Mouse (Mus musculus) heart, adult 8-10 months (tissue): ENCODE measurements at regions not wholly inside any gene's neighbourhood (a gene's known extent, or its start where the extent isn't known, plus 50 kb on each side); places are given as distances from the start of the nearest gene placed in this dataset. TPM values are rescaled to one million over a fixed set of nuclear protein-coding genes. Genes with fewer than 3 reads are reported as not detected.

Source experiments
- DNase-seq: peaks from one replicate; pipeline ENCODE4 v3.0.0; 2022; ENCODE audit warnings: low spot score
- microRNA-seq: library from miRNA; unstranded; fragments of <30 nt; microRNA quantifications from one replicate; pipeline ENCODE4 v1.2.0, GENCODE M21; 2022

DNA sequence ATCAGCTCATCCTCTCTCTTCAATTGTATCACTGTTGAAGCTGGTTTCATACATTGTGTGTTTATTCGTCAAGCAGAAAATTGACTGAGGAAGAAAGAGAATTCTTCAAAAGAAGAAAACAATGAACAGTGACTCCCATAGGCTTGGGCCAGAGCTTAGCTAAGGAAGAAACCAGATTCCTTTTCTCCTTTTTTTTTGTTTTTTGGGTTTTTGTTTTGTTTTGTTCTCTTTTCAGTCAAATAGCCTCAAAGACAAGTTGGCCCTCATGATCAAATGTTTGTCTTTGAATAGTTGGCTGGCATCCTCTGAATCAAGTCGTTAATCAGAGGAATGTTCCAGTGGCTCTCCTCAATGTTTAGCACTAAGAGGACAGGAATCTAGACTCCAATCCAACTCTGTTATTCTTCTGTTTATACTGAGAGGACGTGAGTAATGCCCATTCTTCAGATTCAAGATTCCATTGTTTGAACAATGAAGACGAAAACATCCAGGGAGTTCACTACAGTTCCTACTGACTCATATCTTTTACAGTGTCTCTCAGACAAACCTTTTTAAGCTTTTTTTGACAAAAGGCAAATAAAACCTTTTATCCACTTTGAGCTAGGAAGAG is 86.1 kb upstream of the Adgrl4 start:
- no peak for DNase-seq

- no peak for DNase-seq
These were observed 71.4 kb upstream of the Adgrl4 start for GRCm38 (mm10) chr3:151366302-151366701.

GRCm38 (mm10) chr3:151366707-151367306 is 70.9 kb upstream of the Adgrl4 start:
- DNase-seq: no peak

DNA sequence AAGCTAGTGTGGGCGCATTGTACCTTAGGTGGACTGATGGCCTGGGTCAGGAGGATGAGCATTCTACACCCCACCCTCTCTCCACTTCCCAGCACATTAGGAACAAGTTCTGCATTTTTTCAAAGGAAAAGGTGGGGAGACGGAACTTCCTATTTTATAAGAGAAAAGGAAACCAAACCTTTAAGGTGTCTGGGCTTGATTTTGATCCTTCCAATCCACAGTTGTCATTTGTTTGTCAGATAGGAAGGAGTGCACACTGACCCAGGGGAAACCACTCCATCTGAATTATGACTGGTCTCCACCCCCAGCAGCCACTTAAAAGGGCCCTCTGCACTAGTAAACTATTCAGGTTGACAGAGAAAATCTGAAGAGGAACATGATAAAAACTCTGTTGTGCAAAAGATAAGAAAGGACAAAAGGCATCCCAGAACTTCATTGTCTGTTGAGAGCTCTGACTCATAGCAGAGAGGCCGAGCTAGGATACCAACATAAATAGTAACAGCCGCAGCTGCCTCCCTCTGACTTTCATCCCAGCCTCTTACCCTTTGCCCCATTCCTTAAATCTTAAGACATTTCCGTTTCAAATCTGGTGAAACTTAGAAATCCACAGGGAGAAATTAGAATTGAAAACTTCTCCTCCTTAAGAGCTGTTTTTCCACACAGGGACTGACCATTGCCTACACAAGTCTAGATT is 54.2 kb upstream of the Adgrl4 start:
- peak; percentile 19 for DNase-seq

- DNase-seq: no peak
These were observed 52.8 kb upstream of the Adgrl4 start for GRCm38 (mm10) chr3:151384850-151385249.

GRCm38 (mm10) chr3:151386103-151386502 is 51.6 kb upstream of the Adgrl4 start:
- DNase-seq: no peak

Small RNA genes lying in the stretch of these regions (microRNA-seq; reads per million reads assigned to microRNA genes)
- not detected for gene Mir3963
